Mouse (Mus musculus): Measurements from ENCODE around the gene Igflr1. TPM values are rescaled to one million over a fixed set of nuclear protein-coding genes. Genes with fewer than 3 reads are reported as not detected.

Igflr1 gene
- polyA plus RNA-seq, 1 experiment: 3.7 TPM

- no peak for TF ChIP-seq GATA1 (IDR thresholded peaks at IDR 0.05; ENCODE audit: low read length)
These were observed 27.7 kb downstream of the Igflr1 start for GRCm38 (mm10) chr7:30592772-30593423.

GRCm38 (mm10) chr7:30593579-30594509 lies 28.6 kb downstream of the Igflr1 start:
- no peak for TF ChIP-seq GATA1 (IDR thresholded peaks at IDR 0.05; ENCODE audit: low read length)

- TF ChIP-seq GATA1 (IDR thresholded peaks at IDR 0.05; ENCODE audit: low read length): no peak
These were observed 29.3 kb downstream of the Igflr1 start for GRCm38 (mm10) chr7:30594510-30595024.

GRCm38 (mm10) chr7:30596093-30596492 lies 30.9 kb downstream of the Igflr1 start:
- no peak for TF ChIP-seq GATA1 (IDR thresholded peaks at IDR 0.05; ENCODE audit: low read length)

- no peak for TF ChIP-seq GATA1 (IDR thresholded peaks at IDR 0.05; ENCODE audit: low read length)
These were observed 31.6 kb downstream of the Igflr1 start for GRCm38 (mm10) chr7:30596811-30597210.

- TF ChIP-seq GATA1 (IDR thresholded peaks at IDR 0.05; ENCODE audit: low read length): no peak
These were observed 33.6 kb downstream of the Igflr1 start, which contains the start of gene Zbtb32 for GRCm38 (mm10) chr7:30598786-30599185. Gene Zbtb32, minus strand, starts transcription at chr7:30598909.

- no peak for TF ChIP-seq GATA1 (IDR thresholded peaks at IDR 0.05; ENCODE audit: low read length)
These were observed 34.7 kb downstream of the Igflr1 start for GRCm38 (mm10) chr7:30599933-30600353.

- TF ChIP-seq GATA1 (IDR thresholded peaks at IDR 0.05; ENCODE audit: low read length): no peak
These were observed 35.4 kb downstream of the Igflr1 start for GRCm38 (mm10) chr7:30600651-30601050.

- no peak for TF ChIP-seq GATA1 (IDR thresholded peaks at IDR 0.05; ENCODE audit: low read length)
These were observed 37.4 kb downstream of the Igflr1 start for GRCm38 (mm10) chr7:30602583-30602982.

- no peak for TF ChIP-seq GATA1 (IDR thresholded peaks at IDR 0.05; ENCODE audit: low read length)
These were observed 39.2 kb downstream of the Igflr1 start for GRCm38 (mm10) chr7:30604424-30604823.

- no peak for TF ChIP-seq GATA1 (IDR thresholded peaks at IDR 0.05; ENCODE audit: low read length)
These were observed 39.7 kb downstream of the Igflr1 start for GRCm38 (mm10) chr7:30604944-30605343.

- TF ChIP-seq GATA1 (IDR thresholded peaks at IDR 0.05; ENCODE audit: low read length): no peak
These were observed 42.6 kb downstream of the Igflr1 start for GRCm38 (mm10) chr7:30607706-30608309.

GRCm38 (mm10) chr7:30608476-30608875 lies 43.2 kb downstream of the Igflr1 start:
- no peak for TF ChIP-seq GATA1 (IDR thresholded peaks at IDR 0.05; ENCODE audit: low read length)

- no peak for TF ChIP-seq GATA1 (IDR thresholded peaks at IDR 0.05; ENCODE audit: low read length)
These were observed 44.8 kb downstream of the Igflr1 start for GRCm38 (mm10) chr7:30610043-30610442.

- TF ChIP-seq GATA1 (IDR thresholded peaks at IDR 0.05; ENCODE audit: low read length): no peak
These were observed 47.6 kb downstream of the Igflr1 start, which contains the start of gene Upk1a for GRCm38 (mm10) chr7:30612654-30613402. Gene Upk1a, minus strand, starts transcription at chr7:30612847.

All from G1E-ER4 (cell line).